10 mouse cellular contexts compared by ENCODE assay signal in the genomic region with DNA sequence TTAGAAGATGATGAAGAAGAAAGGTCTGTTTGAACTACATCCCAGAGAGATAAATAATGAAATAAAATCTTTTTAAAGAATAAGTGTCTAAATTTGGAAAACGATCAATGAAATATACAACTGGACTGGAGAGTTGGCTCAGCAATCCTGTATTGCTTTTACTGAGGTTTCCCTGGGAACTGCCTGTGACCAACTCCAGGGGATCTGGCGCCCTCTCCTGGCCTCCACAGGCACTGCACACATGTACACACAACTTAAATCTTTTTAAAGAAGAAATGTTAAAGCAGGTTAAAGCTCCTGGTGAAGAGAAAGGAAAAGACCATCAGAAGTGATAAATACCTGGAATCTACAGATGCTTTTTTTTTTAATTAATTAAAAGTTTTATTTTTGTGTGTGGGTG. TPM values are rescaled to one million over a fixed set of nuclear protein-coding genes. Genes with fewer than 3 reads are reported as not detected.
DNase-seq lines count a peak whose midpoint lies in the region; ATAC-seq lines count a peak whose summit lies in the region.
"Had no signal": no experiment of that assay in that cellular context is flagged by ENCODE, and none has a peak within 500 bp of the region (broad histone marks: within the 10 kb centered on the region; RNA-seq: fewer than 3 reads in every experiment).

No protein-coding gene starts in this region.

- H3K4me1 ChIP-seq in hindbrain, embryonic 11.5 days (replicated peaks; ENCODE audit: control insufficient read depth, insufficient read depth, low read length): no peaks in the 10 kb centered on the region
- peaks cover 20% of the 10 kb centered on the region for H3K4me1 ChIP-seq in hindbrain, embryonic 13.5 days (replicated peaks)
- no peaks in the 10 kb centered on the region; the same call in 1 of the 2 replicates for H3K4me1 ChIP-seq in neural tube, embryonic 11.5 days (ENCODE audit: control insufficient read depth, insufficient read depth, low read length)

- WGBS in hindbrain, embryonic 11.5 days: 45% methylated on average over 2 of the region's 2 CpGs
- WGBS in hindbrain, embryonic 13.5 days: 35% methylated on average over 2 of the region's 2 CpGs
- WGBS in neural tube, embryonic 11.5 days: 43% methylated on average over 2 of the region's 2 CpGs

- no peak for ATAC-seq in hindbrain, embryonic 11.5 days (ENCODE audit: low FRiP score)
- ATAC-seq in hindbrain, embryonic 13.5 days (ENCODE audit: low FRiP score): no peak; the same call in 1 of the 2 replicates
- no peak for ATAC-seq in neural tube, embryonic 11.5 days (ENCODE audit: insufficient read depth, low FRiP score, low TSS enrichment)

- DNase-seq in hindbrain, embryonic 11.5 days (ENCODE audit: low spot score): peak; percentile 88
- peak; percentile 75 to 94 for DNase-seq in adrenal gland, adult (ENCODE audit: inconsistent age in 2 of 2, low spot score in 1 of 2)
- DNase-seq in embryo, embryonic 10 days (ENCODE audit: low spot score): peak; percentile 87
- DNase-seq in heart, postnatal 10 days: peak; percentile 85 to 93
- DNase-seq in left cerebral cortex, postnatal 36 days (ENCODE audit: low spot score in 2 of 2): peak; percentile 66 to 73
- peak; percentile 81 for DNase-seq in neural tube, embryonic 11.5 days (ENCODE audit: low spot score)
- DNase-seq in testis, postnatal 10 days (ENCODE audit: low spot score): peak; percentile 94

- H3K27ac ChIP-seq in hindbrain, embryonic 11.5 days (ENCODE audit: low read depth, low read length): no peak overlapping the region
- H3K27ac ChIP-seq in hindbrain, embryonic 13.5 days: no peak overlapping the region
- H3K27ac ChIP-seq in neural tube, embryonic 11.5 days (ENCODE audit: low read depth, low read length): no peak overlapping the region
- H3K27ac ChIP-seq: embryonic facial prominence, embryonic 12.5 days had no signal

- no peaks in the 10 kb centered on the region for H3K9me3 ChIP-seq in hindbrain, embryonic 11.5 days (ENCODE audit: control insufficient read depth, low read length)
- H3K9me3 ChIP-seq in hindbrain, embryonic 13.5 days: no peaks in the 10 kb centered on the region
- H3K9me3 ChIP-seq in neural tube, embryonic 11.5 days (ENCODE audit: control insufficient read depth, low read length): no peaks in the 10 kb centered on the region
- H3K9me3 ChIP-seq: embryonic facial prominence, embryonic 12.5 days; midbrain, embryonic 12.5 days had no signal

- H3K36me3 ChIP-seq in hindbrain, embryonic 11.5 days (ENCODE audit: control insufficient read depth, insufficient read depth, low read length): peaks cover 18% of the 10 kb centered on the region
- H3K36me3 ChIP-seq in hindbrain, embryonic 13.5 days: peaks cover 59% of the 10 kb centered on the region
- peaks cover 29% of the 10 kb centered on the region for H3K36me3 ChIP-seq in neural tube, embryonic 11.5 days (ENCODE audit: control insufficient read depth, insufficient read depth, low read length)

- H3K4me2 ChIP-seq in hindbrain, embryonic 11.5 days (replicated peaks; ENCODE audit: low read depth, low read length): no peak overlapping the region
- H3K4me2 ChIP-seq in hindbrain, embryonic 13.5 days: no peak overlapping the region
- no peak overlapping the region for H3K4me2 ChIP-seq in neural tube, embryonic 11.5 days (ENCODE audit: low read depth)
- H3K4me2 ChIP-seq: embryonic facial prominence, embryonic 12.5 days; midbrain, embryonic 12.5 days had no signal

- H3K9ac ChIP-seq in hindbrain, embryonic 11.5 days (ENCODE audit: low read depth, low read length): no peak overlapping the region
- no peak overlapping the region for H3K9ac ChIP-seq in hindbrain, embryonic 13.5 days
- H3K9ac ChIP-seq in neural tube, embryonic 11.5 days (ENCODE audit: low read length): no peak overlapping the region
- H3K9ac ChIP-seq: embryonic facial prominence, embryonic 12.5 days; midbrain, embryonic 12.5 days had no signal

- H3K27me3 ChIP-seq in hindbrain, embryonic 11.5 days (ENCODE audit: control insufficient read depth, insufficient read depth, low read length): no peaks in the 10 kb centered on the region
- no peaks in the 10 kb centered on the region for H3K27me3 ChIP-seq in hindbrain, embryonic 13.5 days
- no peaks in the 10 kb centered on the region for H3K27me3 ChIP-seq in neural tube, embryonic 11.5 days (ENCODE audit: control insufficient read depth, insufficient read depth, low read length)
- H3K27me3 ChIP-seq: embryonic facial prominence, embryonic 12.5 days; midbrain, embryonic 12.5 days had no signal

- intact Hi-C loops in heart, postnatal 10 days (cut with DNase I): loop anchor here (1.0 to 10.0 kb wide), 4 partner anchors 14 to 218 kb away; partner anchors contain the start of gene Rfx7
- intact Hi-C loops in left cerebral cortex, postnatal 36 days (cut with DNase I): loop anchor here (2.0 to 10.0 kb wide), 2 partner anchors 38 to 218 kb away; no protein-coding TSS in a partner anchor

- no peak overlapping the region for H3K4me3 ChIP-seq in hindbrain, embryonic 11.5 days (ENCODE audit: low read depth, low read length)
- H3K4me3 ChIP-seq in hindbrain, embryonic 13.5 days: no peak overlapping the region
- no peak overlapping the region for H3K4me3 ChIP-seq in neural tube, embryonic 11.5 days (ENCODE audit: low read depth, low read length)
- H3K4me3 ChIP-seq: embryonic facial prominence, embryonic 12.5 days; midbrain, embryonic 12.5 days had no signal

RNA-seq across cellular contexts. Expression of gene Nedd4, which starts 10.2 kb away (rescaled TPM):
- 708 and 779 TPM in 2 replicates for polyA plus RNA-seq in hindbrain, embryonic 11.5 days (2014; fragmentation: Nextera tagmentation; extraction: Ambion mirVana)
- 514 and 518 TPM in 2 replicates for polyA plus RNA-seq in hindbrain, embryonic 13.5 days (2015; fragmentation: Nextera tagmentation; extraction: Ambion mirVana)
- 100 to 1,000 TPM; 490 to 566 TPM for total RNA-seq in heart, postnatal 10 days (2021)
- total RNA-seq in left cerebral cortex, postnatal 36 days (2021): 100 to 1,000 TPM; 259 to 289 TPM
- 798 and 799 TPM in 2 replicates for polyA plus RNA-seq in neural tube, embryonic 11.5 days (2014; fragmentation: Nextera tagmentation; extraction: Ambion mirVana)
